Mouse (Mus musculus): Measurements from ENCODE around the gene Xpo6. TPM values are rescaled to one million over a fixed set of nuclear protein-coding genes. Genes with fewer than 3 reads are reported as not detected.

Xpo6 gene
- polyA plus RNA-seq, 1 experiment from 2014 or later = 51.5 TPM

- peaks cover 65% of the 10 kb centered on the region for H3K27me3 ChIP-seq
- ATAC-seq (ENCODE audit: insufficient number of reproducible peaks, low FRiP score, low TSS enrichment, low read depth) = no peak
- H3K4me1 ChIP-seq = peaks cover 29% of the 10 kb centered on the region
- peak overlapping the region; percentile 50 for H3K4me3 ChIP-seq (replicated peaks)
- H3K9ac ChIP-seq = 0 out of 2 replicates have a peak overlapping the region, but pooled peaks have one; percentile 35
- 19% methylated on average over 16 of the region's 16 CpGs for WGBS
- H3K27ac ChIP-seq (replicated peaks) = no peak overlapping the region
- peak overlapping the region; percentile 99 for H3K4me2 ChIP-seq (replicated peaks)
- no peaks in the 10 kb centered on the region for H3K36me3 ChIP-seq
- H3K9me3 ChIP-seq (replicated peaks) = no peaks in the 10 kb centered on the region
Observed at GRCm38 (mm10) chr7:126080949-126081654, 119.2 kb downstream of the Xpo6 start.

GRCm38 (mm10) chr7:126076935-126077334 is 123.4 kb downstream of the Xpo6 start:
- no peak overlapping the region for H3K9ac ChIP-seq
- no peak overlapping the region for H3K27ac ChIP-seq (replicated peaks)
- H3K36me3 ChIP-seq = no peaks in the 10 kb centered on the region
- peaks cover 11% of the 10 kb centered on the region; the same call in 1 of the 2 replicates for H3K4me1 ChIP-seq
- 89% methylated on average over 1 of the region's 1 CpGs for WGBS
- ATAC-seq (ENCODE audit: insufficient number of reproducible peaks, low FRiP score, low TSS enrichment, low read depth) = no peak
- no peaks in the 10 kb centered on the region for H3K9me3 ChIP-seq (replicated peaks)
- H3K4me3 ChIP-seq (replicated peaks) = no peak overlapping the region
- H3K4me2 ChIP-seq (replicated peaks) = no peak overlapping the region
- H3K27me3 ChIP-seq = peaks cover 32% of the 10 kb centered on the region

GRCm38 (mm10) chr7:126075058-126075457 is 125.2 kb downstream of the Xpo6 start:
- Histone ChIP-seq H3K9me3 (replicated peaks) (no peaks in the 10 kb centered on the region), H3K27me3 (peaks cover 14% of the 10 kb centered on the region), H3K4me2 (replicated peaks) (no peak overlapping the region), H3K9ac (no peak overlapping the region), H3K4me3 (replicated peaks) (no peak overlapping the region), H3K36me3 (no peaks in the 10 kb centered on the region), H3K4me1 (no peaks in the 10 kb centered on the region), H3K27ac (replicated peaks) (no peak overlapping the region)
- 59% methylated on average over 9 of the region's 9 CpGs for WGBS
- ATAC-seq (ENCODE audit: insufficient number of reproducible peaks, low FRiP score, low TSS enrichment, low read depth) = no peak

- Histone ChIP-seq H3K4me2 (replicated peaks) (no peak overlapping the region), H3K4me1 (peaks cover 16% of the 10 kb centered on the region; the same call in 1 of the 2 replicates), H3K9ac (no peak overlapping the region), H3K36me3 (no peaks in the 10 kb centered on the region), H3K4me3 (replicated peaks) (no peak overlapping the region), H3K9me3 (replicated peaks) (no peaks in the 10 kb centered on the region), H3K27me3 (no peaks in the 10 kb centered on the region), H3K27ac (replicated peaks) (no peak overlapping the region)
- ATAC-seq (ENCODE audit: insufficient number of reproducible peaks, low FRiP score, low TSS enrichment, low read depth) = no peak
- WGBS = 91% methylated on average over 4 of the region's 4 CpGs
Observed at GRCm38 (mm10) chr7:126070321-126070720, 130.0 kb downstream of the Xpo6 start.

GRCm38 (mm10) chr7:126066777-126067176 is 133.5 kb downstream of the Xpo6 start:
- no peak overlapping the region for H3K9ac ChIP-seq
- H3K9me3 ChIP-seq (replicated peaks) = no peaks in the 10 kb centered on the region
- WGBS = 38% methylated on average over 14 of the region's 14 CpGs
- H3K4me3 ChIP-seq (replicated peaks) = no peak overlapping the region
- H3K36me3 ChIP-seq = no peaks in the 10 kb centered on the region
- H3K27me3 ChIP-seq = no peaks in the 10 kb centered on the region
- H3K4me2 ChIP-seq (replicated peaks) = no peak overlapping the region
- H3K4me1 ChIP-seq = peaks cover 16% of the 10 kb centered on the region; the same call in 1 of the 2 replicates
- no peak for ATAC-seq (ENCODE audit: insufficient number of reproducible peaks, low FRiP score, low TSS enrichment, low read depth)
- 0 out of 2 replicates have a peak overlapping the region, but pooled peaks have one; percentile 48 for H3K27ac ChIP-seq (replicated peaks)

GRCm38 (mm10) chr7:126065243-126065876 is 134.9 kb downstream of the Xpo6 start:
- WGBS = 72% methylated on average over 5 of the region's 5 CpGs
- Histone ChIP-seq H3K36me3 (no peaks in the 10 kb centered on the region), H3K9ac (no peak overlapping the region), H3K27ac (replicated peaks) (no peak overlapping the region), H3K9me3 (replicated peaks) (no peaks in the 10 kb centered on the region), H3K4me2 (replicated peaks) (no peak overlapping the region), H3K4me1 (peaks cover 16% of the 10 kb centered on the region; the same call in 1 of the 2 replicates), H3K27me3 (no peaks in the 10 kb centered on the region), H3K4me3 (replicated peaks) (no peak overlapping the region)
- ATAC-seq (ENCODE audit: insufficient number of reproducible peaks, low FRiP score, low TSS enrichment, low read depth) = no peak

- ATAC-seq (ENCODE audit: insufficient number of reproducible peaks, low FRiP score, low TSS enrichment, low read depth) = no peak
- no peak overlapping the region for H3K4me2 ChIP-seq (replicated peaks)
- WGBS = 52% methylated on average over 4 of the region's 4 CpGs
Observed at GRCm38 (mm10) chr7:126062228-126062627, 138.1 kb downstream of the Xpo6 start.

GRCm38 (mm10) chr7:126058918-126059317 is 141.4 kb downstream of the Xpo6 start:
- Histone ChIP-seq H3K36me3 (no peaks in the 10 kb centered on the region), H3K4me1 (0 out of 2 replicates have a peak, but pooled peaks cover 3% of the 10 kb centered on the region), H3K4me2 (replicated peaks) (no peak overlapping the region), H3K9me3 (replicated peaks) (no peaks in the 10 kb centered on the region), H3K27me3 (0 out of 2 replicates have a peak, but pooled peaks cover 5% of the 10 kb centered on the region), H3K27ac (replicated peaks) (no peak overlapping the region), H3K4me3 (replicated peaks) (no peak overlapping the region), H3K9ac (no peak overlapping the region)
- ATAC-seq (ENCODE audit: insufficient number of reproducible peaks, low FRiP score, low TSS enrichment, low read depth) = no peak
- 54% methylated on average over 7 of the region's 7 CpGs for WGBS

More at GRCm38 (mm10) chr7:126062228-126062627, 138.1 kb downstream of the Xpo6 start:
- Histone ChIP-seq H3K36me3 (no peaks in the 10 kb centered on the region), H3K27ac (replicated peaks) (no peak overlapping the region), H3K27me3 (no peaks in the 10 kb centered on the region), H3K9me3 (replicated peaks) (no peaks in the 10 kb centered on the region), H3K9ac (no peak overlapping the region), H3K4me3 (replicated peaks) (no peak overlapping the region), H3K4me1 (peaks cover 14% of the 10 kb centered on the region; the same call in 1 of the 2 replicates)

GRCm38 (mm10) chr7:126057332-126057914 is 142.9 kb downstream of the Xpo6 start:
- 0 out of 2 replicates have a peak, but pooled peaks cover 5% of the 10 kb centered on the region for H3K27me3 ChIP-seq
- H3K27ac ChIP-seq (replicated peaks) = no peak overlapping the region
- no peak overlapping the region for H3K4me3 ChIP-seq (replicated peaks)
- H3K4me1 ChIP-seq = 0 out of 2 replicates have a peak, but pooled peaks cover 3% of the 10 kb centered on the region
- no peak for ATAC-seq (ENCODE audit: insufficient number of reproducible peaks, low FRiP score, low TSS enrichment, low read depth)
- H3K36me3 ChIP-seq = no peaks in the 10 kb centered on the region
- no peaks in the 10 kb centered on the region for H3K9me3 ChIP-seq (replicated peaks)
- WGBS = 68% methylated on average over 10 of the region's 10 CpGs
- no peak overlapping the region for H3K9ac ChIP-seq
- no peak overlapping the region for H3K4me2 ChIP-seq (replicated peaks)

GRCm38 (mm10) chr7:126054574-126054973 is 145.7 kb downstream of the Xpo6 start:
- no peak overlapping the region for H3K4me3 ChIP-seq (replicated peaks)
- H3K9me3 ChIP-seq (replicated peaks) = no peaks in the 10 kb centered on the region
- H3K9ac ChIP-seq = no peak overlapping the region
- WGBS = 50% methylated on average over 6 of the region's 6 CpGs
- H3K4me2 ChIP-seq (replicated peaks) = no peak overlapping the region
- 0 out of 2 replicates have a peak, but pooled peaks cover 5% of the 10 kb centered on the region for H3K27me3 ChIP-seq
- H3K36me3 ChIP-seq = no peaks in the 10 kb centered on the region
- H3K4me1 ChIP-seq = 0 out of 2 replicates have a peak, but pooled peaks cover 3% of the 10 kb centered on the region
- no peak for ATAC-seq (ENCODE audit: insufficient number of reproducible peaks, low FRiP score, low TSS enrichment, low read depth)
- H3K27ac ChIP-seq (replicated peaks) = no peak overlapping the region

- Histone ChIP-seq H3K4me1 (no peaks in the 10 kb centered on the region), H3K4me2 (replicated peaks) (no peak overlapping the region), H3K9me3 (replicated peaks) (no peaks in the 10 kb centered on the region), H3K27me3 (0 out of 2 replicates have a peak, but pooled peaks cover 5% of the 10 kb centered on the region), H3K4me3 (replicated peaks) (no peak overlapping the region), H3K9ac (no peak overlapping the region), H3K27ac (replicated peaks) (no peak overlapping the region), H3K36me3 (no peaks in the 10 kb centered on the region)
- no peak for ATAC-seq (ENCODE audit: insufficient number of reproducible peaks, low FRiP score, low TSS enrichment, low read depth)
- WGBS = 76% methylated on average over 7 of the region's 7 CpGs
Observed at GRCm38 (mm10) chr7:126053618-126054017, 146.7 kb downstream of the Xpo6 start.
